18 mouse cellular contexts compared by ENCODE assay signal in the genomic region with DNA sequence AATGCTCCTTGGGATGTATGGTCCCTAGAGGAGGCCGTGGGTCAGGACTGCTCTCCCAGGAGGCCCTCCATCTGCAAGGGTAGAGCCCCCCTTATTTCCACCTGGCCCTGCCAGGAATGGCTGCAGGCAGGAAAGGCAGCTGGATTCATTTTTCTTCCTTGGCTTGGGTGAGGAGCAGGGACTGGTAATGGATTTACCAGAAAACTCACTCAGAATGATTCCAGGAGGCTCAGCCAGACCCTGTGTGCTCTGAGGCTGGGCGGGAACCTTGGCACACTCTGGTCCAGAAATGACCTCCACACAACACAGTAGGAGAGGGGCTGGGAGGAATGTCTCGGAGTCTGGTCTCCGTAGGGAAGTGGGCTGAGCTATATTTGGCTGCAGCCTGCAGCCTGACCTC.
DNase-seq lines count a peak whose midpoint lies in the region; ATAC-seq lines count a peak whose summit lies in the region.
"Had no signal": no experiment of that assay in that cellular context is flagged by ENCODE, and none has a peak within 500 bp of the region (broad histone marks: within the 10 kb centered on the region; RNA-seq: fewer than 3 reads in every experiment).

No protein-coding gene starts in this region.

- H3K4me1 ChIP-seq in brown adipose tissue, adult 24 weeks (ENCODE audit: control insufficient read depth, insufficient read depth, insufficient read length, low read length): peaks cover 30% of the 10 kb centered on the region
- H3K4me1 ChIP-seq in embryonic facial prominence, embryonic 13.5 days: peaks cover 82% of the 10 kb centered on the region
- H3K4me1 ChIP-seq: megakaryocyte, embryonic 14.5 days had no signal

- H3K9me3 ChIP-seq in embryonic facial prominence, embryonic 13.5 days: no peaks in the 10 kb centered on the region
- H3K9me3 ChIP-seq: forebrain, embryonic 15.5 days; neural tube, embryonic 12.5 days had no signal

- H3K4me3 ChIP-seq in brown adipose tissue, adult 24 weeks (ENCODE audit: insufficient read depth, low read depth, low read length): no peak overlapping the region; the same call in 1 of the 2 replicates
- no peak overlapping the region for H3K4me3 ChIP-seq in embryonic facial prominence, embryonic 13.5 days
- H3K4me3 ChIP-seq: forebrain, embryonic 15.5 days; layer of hippocampus, adult 2 months; megakaryocyte, embryonic 14.5 days; neural tube, embryonic 12.5 days had no signal

- no peaks in the 10 kb centered on the region for H3K27me3 ChIP-seq in embryonic facial prominence, embryonic 13.5 days
- H3K27me3 ChIP-seq: forebrain, embryonic 15.5 days; neural tube, embryonic 12.5 days had no signal

- ATAC-seq in embryonic facial prominence, embryonic 13.5 days (ENCODE audit: insufficient number of reproducible peaks, insufficient read depth, low FRiP score, low TSS enrichment, low read depth): no peak
- no peak for ATAC-seq in frontal cortex, adult (ENCODE audit: low TSS enrichment)
- ATAC-seq: forebrain, embryonic 15.5 days had no signal

- H3K4me2 ChIP-seq in embryonic facial prominence, embryonic 13.5 days: no peak overlapping the region
- H3K4me2 ChIP-seq: forebrain, embryonic 15.5 days; hindbrain, embryonic 14.5 days; neural tube, embryonic 12.5 days had no signal

- intact Hi-C loops in heart, postnatal 25 days (cut with DNase I): no loop called here

- no peak overlapping the region for H3K9ac ChIP-seq in embryonic facial prominence, embryonic 13.5 days
- H3K9ac ChIP-seq: forebrain, embryonic 15.5 days; hindbrain, embryonic 14.5 days; neural tube, embryonic 12.5 days had no signal

- no peaks in the 10 kb centered on the region for H3K36me3 ChIP-seq in embryonic facial prominence, embryonic 13.5 days
- H3K36me3 ChIP-seq: forebrain, embryonic 15.5 days; neural tube, embryonic 12.5 days had no signal

- WGBS in embryonic facial prominence, embryonic 13.5 days: 52% methylated on average over 4 of the region's 4 CpGs

- H3K27ac ChIP-seq in brown adipose tissue, adult 24 weeks (replicated peaks; ENCODE audit: low read depth, low read length): peak overlapping the region; percentile 72
- peak overlapping the region; percentile 56 for H3K27ac ChIP-seq in embryonic facial prominence, embryonic 13.5 days
- H3K27ac ChIP-seq: forebrain, embryonic 15.5 days; hindbrain, embryonic 14.5 days; layer of hippocampus, adult 2 months; neural tube, embryonic 12.5 days had no signal

- peak; percentile 69 to 88 for DNase-seq in heart, adult 9 months (ENCODE audit: low spot score in 2 of 2)
- DNase-seq in heart, postnatal 25 days (ENCODE audit: low spot score): peak; percentile 61
- no peak for DNase-seq in right cerebral cortex, adult 2 months (ENCODE audit: low spot score in 2 of 2)
- no peak for DNase-seq in lung, postnatal 14 days
- no peak for DNase-seq in kidney, adult 8-10 months
- DNase-seq: cerebellum, adult 11-12 months; kidney, adult 9 months; lung, adult 2 months; right cerebral cortex, postnatal 4 days; thymus, adult 2 months had no signal

Comparison
In these comparisons a context has a peak if more than half of its experiments do, and no peak if none do; other contexts are left out.
1. DNase-seq: peak in heart, adult 9 months (2 of 2) and heart, postnatal 25 days (single experiment); none in right cerebral cortex, adult 2 months (0 of 2), lung, postnatal 14 days (single experiment) and kidney, adult 8-10 months (0 of 2).